Mouse (Mus musculus) neural tube, embryonic 10.5 days (tissue): Measurements from ENCODE around the gene Adi1.
A peak's percentile ranks its signal among the peaks of the same experiment; 100 is the strongest.

Experiments
- DNase-seq: peaks from one replicate; pipeline ENCODE4 v3.0.0-alpha.2; 2017; ENCODE audit warnings: low spot score; ENCODE audit errors: extremely low spot score

The Adi1 gene

GRCm38 (mm10) chr12:28694231-28694630, 19.2 kb downstream of the Adi1 start:
- DNase-seq = no peak

- no peak for DNase-seq
Measured at GRCm38 (mm10) chr12:28694776-28695175, 19.7 kb downstream of the Adi1 start.

- DNase-seq = no peak
Measured at GRCm38 (mm10) chr12:28697821-28698595, 23.0 kb downstream of the Adi1 start.

GRCm38 (mm10) chr12:28699086-28699485, 24.1 kb downstream of the Adi1 start:
- DNase-seq = no peak

DNA sequence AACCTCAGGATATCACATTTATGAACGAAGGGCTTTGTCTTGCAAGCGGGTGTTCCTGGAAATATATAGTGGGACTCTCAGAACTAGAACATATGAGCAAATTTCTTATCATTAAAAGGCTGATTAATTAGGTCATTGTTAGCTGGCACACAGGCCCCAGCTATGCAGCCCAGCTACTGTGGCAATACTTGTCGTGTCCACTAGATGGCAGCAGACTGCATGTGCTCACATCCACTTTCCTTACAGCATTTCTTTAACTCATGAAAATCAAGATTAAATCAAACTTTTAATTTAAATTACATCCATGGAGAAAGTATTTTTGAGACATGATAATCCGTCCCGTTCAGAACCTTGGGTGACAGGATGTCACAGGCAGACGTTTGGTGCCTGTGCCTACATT, 24.6 kb downstream of the Adi1 start:
- peak; percentile 73 for DNase-seq

DNA sequence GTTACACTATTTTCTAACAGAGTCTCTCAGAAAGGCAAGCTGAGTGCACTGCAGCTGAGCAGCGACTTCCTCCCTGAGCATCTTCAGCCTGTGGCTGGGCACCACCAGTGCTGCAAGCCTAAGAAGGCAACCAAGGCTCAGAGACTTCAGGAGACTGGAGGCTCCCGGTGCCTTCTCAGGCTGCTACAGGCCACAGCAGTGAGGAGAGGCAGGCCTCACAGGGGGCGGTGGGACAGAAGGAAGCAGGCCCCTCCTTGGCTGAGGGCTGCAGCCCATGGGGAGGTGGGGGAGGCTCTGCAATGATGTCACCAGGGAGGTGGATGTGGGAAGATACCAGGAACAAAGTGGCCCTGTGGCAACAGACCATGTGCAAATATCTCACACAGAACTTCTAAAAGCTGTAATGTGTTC, 25.1 kb downstream of the Adi1 start:
- no peak for DNase-seq

GRCm38 (mm10) chr12:28700561-28701025, 25.6 kb downstream of the Adi1 start:
- DNase-seq = no peak

DNA sequence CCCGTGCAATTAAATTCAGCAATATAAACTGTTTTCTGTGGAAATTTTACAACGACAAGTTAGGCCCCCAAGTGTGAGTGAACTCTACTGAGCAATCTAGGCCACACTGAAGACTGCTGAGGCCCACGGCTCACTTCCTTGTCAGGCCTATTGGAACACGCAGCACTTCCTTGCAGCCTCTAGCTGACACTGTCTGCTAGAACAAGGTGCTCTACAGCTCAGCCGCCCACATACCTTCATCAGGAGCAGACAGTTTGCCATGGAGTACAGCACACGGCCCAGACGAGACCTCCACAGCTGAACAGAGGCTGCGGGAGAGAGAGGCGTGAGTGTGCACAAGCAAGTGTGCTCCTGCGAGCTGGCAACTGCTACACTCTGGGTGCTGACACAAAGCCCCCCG, 26.3 kb downstream of the Adi1 start:
- DNase-seq = no peak

DNA sequence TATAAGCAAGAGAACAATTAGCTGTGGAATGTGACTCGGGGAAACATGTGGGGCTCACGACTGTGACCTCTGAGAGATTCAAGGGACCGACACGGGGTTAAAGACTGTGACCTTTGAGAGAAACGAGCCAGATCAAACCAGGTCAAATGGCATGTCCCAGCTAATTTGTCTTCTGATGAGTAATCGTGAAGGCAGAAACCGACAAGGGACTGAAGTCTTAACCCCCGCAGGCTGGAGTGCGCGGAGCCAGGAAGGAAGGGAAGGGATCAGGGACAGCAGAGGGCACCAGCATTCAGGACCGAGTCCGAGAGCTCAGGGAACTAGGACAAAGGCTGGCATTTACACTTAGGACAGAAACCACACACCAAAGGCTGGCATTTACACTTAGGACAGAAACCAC, 29.4 kb downstream of the Adi1 start:
- peak; percentile 59 for DNase-seq

DNA sequence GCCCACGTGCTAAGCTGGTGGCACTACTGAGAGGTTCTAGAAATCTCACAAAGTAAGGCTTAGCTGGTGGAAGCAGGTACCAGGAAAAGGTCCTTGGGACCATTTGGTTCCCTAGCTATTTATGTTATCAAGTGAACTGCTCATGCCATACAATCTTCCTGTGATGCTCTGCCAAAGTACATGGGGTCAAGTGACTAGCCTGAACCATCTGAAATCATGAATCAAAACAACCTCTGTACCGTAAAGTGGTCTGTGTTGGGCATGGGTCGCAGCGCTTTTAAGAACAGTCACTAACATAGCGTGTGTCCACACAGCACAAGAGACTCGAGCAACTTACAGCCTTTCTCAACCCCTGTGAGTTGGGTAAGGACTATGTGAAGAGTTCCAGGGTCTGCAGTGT, 30.2 kb downstream of the Adi1 start:
- DNase-seq = no peak

DNA sequence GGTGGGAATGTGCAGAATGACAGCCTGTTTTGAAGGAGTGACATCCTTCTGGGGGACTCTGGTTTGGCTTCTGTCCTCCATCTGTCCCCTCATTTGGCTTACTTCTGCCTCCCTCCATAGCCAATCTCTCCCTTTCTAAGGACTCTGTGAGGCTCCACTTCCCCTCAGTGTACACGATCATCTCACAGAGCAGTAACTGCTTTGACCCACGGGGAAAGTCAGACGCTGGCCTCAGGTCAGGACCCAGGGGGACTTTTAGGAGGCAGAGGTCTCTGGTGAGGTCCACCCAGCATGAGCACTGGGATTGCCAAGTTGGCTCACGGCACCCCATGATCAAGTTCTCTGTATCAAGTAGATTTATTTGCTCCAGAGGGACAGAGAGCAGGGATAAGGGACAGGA, 33.1 kb downstream of the Adi1 start:
- no peak for DNase-seq

DNA sequence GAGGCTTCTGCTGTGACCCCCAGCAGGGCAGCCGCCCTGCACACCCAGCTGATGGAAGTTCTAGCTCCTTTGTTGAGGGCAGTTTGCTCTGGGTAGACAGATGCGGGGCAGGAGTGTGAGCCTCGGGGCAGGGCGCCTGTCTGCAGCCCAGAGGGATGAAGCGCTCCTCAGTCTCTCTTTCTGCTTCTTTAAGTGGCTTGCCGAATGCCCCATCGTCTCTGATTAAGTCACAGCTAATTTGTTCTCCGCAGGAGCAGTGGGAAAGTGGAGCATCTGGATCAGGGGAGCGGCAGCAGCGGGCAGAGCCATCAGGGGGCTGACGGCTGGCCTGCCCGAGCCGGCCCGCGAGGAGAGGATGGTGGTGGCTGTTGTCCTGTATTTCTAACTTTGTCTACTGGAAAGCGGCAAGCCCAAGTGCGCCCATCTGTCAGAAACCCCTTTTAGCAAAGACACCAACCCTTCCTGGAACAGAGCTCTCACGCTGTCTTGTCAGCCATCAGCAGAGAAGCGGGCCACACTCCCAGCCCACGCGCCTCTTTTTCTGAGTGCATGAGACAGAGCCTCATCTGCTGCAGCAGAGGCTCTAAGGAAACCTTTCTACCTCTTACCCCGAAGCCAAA, 35.6 kb downstream of the Adi1 start:
- no peak for DNase-seq

DNA sequence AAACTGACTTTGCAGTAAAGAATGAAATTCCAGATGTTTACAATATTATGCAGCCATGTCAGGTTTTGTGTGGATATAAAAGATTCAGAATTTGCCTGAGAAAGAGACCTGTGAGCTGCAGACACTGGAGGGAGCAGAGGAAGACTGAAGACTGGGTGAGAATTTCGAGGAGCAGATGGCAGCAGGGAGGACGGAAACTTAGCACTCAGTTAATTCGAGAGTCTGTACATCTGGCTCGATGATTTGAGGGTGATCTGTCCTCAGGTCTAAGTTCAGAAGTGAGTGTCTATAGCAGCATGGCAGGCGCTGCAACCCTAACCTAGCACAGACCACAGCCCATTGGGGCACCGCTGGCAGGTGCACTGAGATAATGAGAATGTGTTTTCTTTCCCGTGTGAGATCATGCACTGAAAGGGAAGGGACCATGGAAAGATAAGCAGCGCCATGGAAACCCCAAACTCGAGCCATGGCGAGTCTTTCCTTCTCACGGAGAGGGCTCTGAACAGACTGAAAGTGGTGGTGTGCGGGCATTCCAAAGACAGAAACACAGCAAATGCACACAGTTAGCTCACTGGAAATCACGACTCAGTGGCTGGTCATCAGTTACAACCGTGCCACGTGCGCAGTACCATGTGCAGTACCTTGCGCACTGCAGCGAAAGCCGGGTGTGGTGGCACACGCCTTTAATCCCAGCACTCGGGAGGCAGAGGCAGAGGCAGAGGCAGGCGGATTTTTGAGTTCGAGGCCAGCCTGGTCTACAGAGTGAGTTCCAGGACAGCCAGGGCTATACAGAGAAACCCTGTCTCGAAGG, 40.0 kb downstream of the Adi1 start:
- DNase-seq = no peak

- DNase-seq = no peak
Measured at GRCm38 (mm10) chr12:28717066-28717465, 42.0 kb downstream of the Adi1 start.

- DNase-seq = no peak
Measured at GRCm38 (mm10) chr12:28718106-28718505, 43.1 kb downstream of the Adi1 start.

DNA sequence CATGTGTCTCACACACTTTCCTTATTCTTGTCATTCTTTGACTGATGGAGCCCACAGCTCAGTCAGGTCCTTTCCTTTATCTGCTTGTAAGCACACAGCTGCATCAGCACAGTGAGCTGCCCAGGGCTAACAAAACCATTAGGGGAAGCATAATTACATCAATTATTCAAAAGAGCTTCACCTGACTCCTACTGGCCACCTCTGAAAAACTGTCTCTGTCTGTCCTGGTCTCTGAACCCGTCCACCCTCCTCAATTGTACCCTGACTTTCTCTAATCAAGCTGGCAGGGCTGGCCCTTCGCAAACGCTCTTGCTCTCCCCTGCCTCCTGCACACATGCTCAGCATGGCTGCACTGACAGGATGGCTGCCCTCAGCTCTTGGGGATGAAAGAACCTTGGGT, 49.3 kb downstream of the Adi1 start:
- no peak for DNase-seq

DNA sequence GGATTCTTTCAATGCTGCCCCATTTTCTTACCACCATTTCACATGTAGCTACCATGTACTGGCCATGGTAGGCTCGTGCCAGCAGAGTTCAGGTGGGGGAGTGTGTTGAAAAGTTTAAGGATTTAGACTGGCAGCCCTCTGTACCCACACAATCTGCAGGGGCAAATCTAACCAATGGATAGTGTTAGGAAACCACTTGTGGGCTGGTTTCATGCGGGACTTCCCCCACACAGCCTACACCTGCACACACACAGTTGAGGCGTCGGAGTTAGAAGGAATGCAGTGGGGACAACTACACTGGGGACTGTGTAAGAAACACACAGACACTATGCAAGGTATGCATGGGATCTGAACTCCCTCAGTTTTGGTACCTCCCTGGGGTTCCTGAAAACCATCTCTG, 51.2 kb downstream of the Adi1 start:
- DNase-seq = no peak

DNA sequence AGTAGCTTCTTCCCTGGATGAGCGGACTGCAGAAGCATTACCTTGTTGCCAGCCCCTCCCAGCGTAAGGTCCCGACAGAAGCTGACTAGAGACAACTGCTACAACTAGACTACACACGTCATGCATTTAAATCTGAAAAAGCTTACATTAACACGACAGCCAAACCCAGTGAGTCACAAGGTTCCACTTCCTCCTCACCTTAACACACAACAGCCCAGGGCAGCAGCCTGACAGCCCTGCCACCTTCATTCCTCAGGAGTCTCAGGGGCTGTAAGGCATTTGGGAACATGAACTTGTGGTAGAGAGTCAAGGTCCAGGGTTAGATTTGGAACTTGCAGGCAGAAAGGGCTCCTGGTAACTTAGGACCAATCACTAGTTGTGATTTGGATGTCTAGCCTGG, 52.0 kb downstream of the Adi1 start:
- DNase-seq = no peak
